Mouse (Mus musculus) ovary, postnatal 36 days (tissue): Measurements from ENCODE around the gene Azin2.

Experiments
- DNase-seq: peaks from one replicate; pipeline ENCODE4 v3.0.0; 2022; ENCODE audit warnings: low spot score, mixed read lengths

The Azin2 gene

DNA sequence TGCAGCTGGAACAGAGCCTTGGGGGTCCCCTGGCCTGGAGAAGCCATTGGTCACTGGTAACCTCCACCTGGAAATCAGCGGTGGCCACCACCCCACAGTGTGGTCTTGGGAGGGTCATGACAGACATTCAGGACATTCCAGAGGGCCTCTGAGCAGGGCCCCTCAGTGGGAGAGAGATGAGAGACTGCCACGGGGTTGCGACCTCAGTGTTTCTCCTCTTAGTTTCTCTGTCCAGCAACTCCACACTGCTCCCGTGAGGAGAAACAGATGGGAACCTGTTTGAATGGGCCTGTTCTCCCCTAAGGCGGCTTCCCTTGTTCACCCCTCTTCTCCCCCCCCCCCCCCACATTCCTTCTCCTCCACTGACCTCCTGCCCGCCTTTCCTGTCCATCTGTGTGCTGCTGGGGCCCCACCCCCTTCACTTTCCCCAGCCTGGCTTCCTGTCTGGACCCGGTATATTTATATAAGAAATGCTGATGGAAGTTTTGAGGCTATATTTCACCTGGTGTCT, 64.3 kb downstream of the Azin2 start:
- no peak for DNase-seq

DNA sequence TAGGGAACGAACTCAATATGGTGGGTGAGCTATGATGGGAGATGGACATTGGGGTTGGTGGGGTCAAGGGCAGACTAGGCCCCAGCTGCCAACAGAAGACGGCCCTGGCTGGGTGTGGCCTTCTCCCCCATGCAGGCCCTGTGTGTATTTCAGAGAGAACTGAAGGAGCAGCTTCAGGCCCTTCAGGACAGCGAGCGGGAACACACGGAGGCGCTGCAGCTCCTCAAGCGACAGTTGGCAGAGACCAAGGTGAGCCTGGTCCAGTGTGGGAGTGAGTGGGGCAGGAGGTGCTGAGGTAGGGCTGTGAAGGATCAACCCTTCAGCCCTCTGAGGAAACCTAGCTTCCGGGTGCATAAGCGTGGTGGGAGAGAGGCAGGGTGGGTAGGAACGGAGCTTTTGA, 65.6 kb downstream of the Azin2 start:
- DNase-seq, result no peak

DNA sequence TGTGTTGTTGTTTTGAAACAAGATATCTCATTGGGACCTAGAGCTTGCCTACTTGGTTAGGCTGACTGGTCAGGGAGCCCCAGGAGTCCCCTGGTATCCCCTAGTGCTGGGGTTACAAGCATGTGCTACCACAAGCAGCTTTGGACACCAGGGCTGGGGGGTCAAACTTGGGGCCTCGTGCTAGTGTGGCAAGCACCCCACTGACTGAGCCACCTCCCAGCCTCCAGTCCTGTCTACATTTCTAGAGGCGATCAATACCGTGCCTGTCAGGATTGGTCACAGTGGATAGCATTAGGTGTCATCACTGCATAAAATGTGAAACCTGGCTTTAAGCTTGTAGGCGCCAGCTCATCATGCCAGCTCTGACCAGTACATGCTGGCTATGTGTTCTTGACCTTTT, 66.4 kb downstream of the Azin2 start:
- DNase-seq, result no peak

DNA sequence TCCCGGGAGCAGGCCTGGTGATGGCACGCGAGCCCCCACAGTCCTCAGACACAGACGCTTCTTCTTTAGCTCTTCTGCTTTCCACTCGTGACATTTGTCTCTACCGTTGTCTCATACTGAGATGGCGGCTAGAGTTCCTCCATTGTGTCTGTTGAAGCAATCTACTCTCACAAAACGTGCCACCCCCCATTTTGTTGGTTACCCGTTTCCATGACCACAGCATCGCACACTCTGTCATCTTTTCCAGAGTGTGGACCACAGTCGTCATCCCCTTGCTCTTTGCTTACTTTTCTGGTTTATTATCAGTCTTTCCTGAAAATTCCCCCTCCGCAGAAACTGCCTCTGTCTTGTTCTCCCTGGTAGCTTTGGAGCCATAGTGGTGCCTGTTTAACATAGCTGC, 68.1 kb downstream of the Azin2 start:
- no peak for DNase-seq

DNA sequence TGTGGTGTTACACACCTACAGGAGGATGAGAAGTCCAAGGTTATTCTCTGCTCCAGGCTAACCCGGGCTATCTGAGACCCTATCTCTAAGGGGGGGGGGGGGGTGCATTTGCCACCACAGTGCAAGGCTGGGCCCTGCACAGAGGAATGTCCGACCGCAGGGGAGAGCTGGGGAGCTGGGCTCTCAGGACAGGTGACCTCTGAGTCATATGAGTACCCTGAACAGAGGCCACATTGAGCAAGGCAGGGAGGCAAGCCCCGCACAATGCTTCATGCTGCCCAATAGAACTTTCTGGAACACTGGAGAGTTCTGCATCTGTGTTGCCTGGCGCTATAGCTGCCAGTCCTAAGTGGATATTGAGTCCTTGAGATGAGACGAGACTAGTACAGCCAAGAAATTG, 70.1 kb downstream of the Azin2 start:
- no peak for DNase-seq

DNA sequence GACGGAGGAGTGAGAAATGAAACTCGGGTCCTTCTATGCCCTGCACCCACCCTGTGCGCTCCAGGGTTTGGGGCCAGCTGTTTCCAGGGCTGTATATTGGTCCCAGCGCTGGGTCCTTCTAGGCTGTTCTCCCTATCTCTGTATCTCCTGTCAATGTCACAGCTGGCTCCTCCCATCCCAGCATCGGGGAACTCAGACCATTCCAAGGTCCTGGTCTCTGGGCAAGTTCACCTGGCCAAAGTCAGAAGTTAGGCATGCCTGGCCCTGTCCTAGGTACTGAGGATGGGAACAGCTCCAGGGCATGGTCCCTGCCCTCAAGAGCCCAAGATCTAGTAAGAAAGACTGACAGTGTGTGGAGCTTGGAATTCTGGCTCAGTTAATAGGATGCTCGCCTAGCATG, 70.5 kb downstream of the Azin2 start:
- DNase-seq, result no peak

DNA sequence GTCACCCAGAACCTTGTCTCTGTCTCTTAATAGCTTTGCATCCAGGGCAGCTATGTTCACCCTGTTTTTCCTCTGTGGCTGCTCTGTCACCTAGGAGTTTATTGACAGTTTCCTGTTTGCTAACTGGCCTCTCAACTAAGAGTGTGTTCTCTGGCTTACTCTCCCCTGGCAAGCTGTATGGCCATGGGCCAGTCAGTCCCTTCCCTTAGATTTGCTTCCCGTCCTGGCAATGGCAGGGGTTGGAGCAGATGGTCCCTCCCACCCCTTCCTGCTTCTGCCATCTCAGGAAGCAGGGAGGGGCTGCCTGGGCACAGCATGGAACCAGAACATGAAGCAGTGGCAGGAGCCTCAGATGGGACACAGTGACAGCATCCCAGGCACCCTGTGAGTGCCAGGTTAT, 71.1 kb downstream of the Azin2 start:
- DNase-seq, result no peak

DNA sequence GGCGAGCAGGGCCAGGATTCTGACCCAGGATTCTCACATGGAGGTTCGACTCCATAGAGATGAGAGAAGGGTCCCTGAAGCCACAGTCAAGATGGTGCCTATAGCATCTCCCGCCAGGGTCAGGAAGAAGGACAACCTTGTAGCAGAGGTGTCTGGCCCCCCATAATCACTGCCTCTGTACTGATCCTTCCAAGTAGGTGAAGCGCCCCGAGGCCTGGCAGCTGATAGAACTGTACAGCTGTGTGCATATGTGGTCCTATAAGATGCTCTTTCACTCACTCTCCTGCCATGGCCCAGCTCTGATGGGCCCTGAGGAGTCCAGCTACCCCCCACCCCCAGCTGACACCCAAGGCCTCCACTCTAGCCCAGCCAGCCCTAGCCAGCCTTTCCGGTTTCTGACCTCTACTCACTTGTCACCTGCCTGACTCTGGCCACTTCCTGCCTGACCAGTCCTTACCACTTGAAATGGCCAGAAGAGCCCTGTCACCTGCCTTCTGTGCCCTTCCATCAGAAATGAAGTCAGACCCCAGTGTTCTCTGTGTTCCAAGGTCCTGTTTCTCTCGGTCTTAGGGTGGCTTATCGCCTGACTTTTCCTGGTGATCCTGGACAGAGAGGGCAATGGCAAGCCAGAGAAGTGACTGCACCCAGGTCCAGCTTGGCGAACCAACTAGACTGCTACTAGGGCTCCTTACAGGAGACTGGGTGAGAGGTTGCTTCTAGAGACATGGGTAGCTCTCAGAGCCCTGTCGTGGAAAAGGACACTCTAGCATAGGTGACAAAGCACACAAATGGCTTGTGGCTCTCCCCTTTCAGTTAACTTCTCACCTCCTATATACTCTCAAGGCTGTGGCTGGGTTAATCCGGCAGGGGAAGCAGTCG, 72.3 kb downstream of the Azin2 start:
- DNase-seq, result no peak

DNA sequence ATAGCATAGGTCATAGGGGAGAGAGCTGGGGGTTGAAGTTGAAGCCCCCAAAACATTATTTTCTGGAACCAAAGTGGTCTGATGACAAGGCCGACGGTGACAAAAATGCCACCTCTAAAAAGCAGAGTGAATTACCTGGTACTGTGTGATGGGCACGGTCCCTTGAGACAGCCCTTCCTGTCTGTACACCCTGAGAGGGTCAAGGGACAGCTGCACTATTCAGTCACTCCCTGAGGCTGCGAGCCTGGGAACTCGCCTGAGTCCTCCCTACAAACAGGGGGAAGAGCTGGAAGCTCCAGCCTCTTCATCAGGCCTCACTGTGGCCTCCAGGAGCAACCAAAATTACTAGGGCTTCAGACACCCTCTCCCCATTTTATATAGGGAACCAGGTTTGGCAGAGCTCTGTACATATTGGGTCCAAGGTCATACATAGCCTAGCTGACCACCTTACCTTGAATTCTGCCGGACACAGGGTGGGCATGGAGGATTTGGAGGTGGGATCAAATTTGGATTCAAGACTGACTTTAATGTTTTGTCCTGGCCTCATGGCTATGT, 73.7 kb downstream of the Azin2 start:
- DNase-seq, result no peak

DNA sequence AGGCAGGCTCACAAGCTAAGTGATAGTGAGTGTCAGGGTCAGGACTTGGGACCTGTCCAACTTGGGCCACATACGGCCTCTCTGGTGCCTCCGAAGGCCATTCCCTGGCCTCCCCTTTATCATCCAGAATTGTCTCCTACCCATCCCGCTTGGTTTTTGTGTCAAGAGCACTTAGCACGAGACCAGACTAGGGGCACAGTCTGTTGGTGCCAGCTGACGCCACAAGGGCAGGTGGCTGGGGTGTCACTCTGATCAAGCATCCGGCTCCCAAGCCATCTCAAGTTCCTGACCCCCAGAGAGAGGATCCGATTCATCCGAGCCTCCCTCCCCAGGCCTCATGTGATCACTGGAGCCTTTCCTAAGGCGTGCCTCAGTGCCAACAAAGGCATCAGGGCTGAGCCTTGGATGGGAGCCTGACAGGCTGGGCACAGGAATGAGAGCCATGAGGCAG, 74.6 kb downstream of the Azin2 start:
- DNase-seq, result peak; percentile 46

DNA sequence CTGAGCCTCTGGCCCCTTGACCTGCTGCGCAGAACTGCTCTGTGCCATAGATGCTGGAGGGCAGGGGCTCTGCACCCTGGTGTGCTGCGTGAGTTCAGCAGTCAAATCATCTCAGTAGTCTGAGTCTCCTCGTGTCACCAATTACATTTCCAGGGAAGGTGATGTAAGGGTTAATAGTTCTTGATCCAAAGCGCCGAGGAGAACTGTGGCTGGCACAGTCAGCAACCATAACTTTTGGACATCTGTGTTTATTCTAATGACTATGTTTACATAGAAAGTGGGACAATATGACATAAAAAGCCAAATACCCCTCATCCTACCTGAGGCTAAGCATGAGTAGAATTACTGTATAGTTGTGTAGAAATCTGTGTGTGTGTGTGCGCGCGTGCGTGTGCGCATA, 75.2 kb downstream of the Azin2 start:
- DNase-seq, result no peak

DNA sequence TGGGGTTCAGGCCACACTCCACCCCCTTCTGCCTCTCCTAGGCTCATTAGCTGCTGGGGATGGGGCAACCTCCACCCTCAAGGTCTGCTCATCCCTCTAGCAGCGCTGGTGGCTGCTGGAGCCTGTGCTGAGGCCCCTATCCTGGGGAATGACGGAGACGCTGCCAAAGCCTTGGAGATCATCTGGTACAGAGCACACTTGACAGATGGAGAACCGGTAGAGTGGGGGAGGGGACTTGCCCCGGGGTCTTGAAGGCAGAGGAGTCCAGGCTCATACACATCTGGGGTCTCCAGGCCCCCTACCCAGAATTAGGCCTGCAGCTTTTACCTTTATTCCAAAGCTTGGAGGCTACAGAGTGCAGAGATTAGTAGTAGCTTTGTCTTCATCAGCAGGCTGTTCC, 75.7 kb downstream of the Azin2 start:
- no peak for DNase-seq

DNA sequence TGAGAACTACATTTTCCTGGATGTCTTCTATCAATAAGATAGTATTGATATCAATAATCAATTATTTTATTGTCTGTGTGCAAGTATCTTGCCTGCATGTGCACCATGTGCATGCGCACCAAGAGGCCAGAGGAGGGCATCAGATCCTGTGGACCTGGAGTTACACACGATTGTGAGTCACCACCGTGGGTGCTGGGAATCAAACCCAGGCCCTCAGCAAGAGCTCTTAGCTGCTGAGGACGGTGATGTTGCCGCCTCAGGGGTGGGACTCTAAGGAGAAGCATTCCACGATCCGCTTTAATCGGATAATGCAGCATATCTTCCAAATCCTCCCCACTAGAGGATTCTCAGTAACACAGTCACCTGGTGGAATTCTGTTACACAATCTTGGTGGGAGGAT, 76.7 kb downstream of the Azin2 start:
- no peak for DNase-seq

DNA sequence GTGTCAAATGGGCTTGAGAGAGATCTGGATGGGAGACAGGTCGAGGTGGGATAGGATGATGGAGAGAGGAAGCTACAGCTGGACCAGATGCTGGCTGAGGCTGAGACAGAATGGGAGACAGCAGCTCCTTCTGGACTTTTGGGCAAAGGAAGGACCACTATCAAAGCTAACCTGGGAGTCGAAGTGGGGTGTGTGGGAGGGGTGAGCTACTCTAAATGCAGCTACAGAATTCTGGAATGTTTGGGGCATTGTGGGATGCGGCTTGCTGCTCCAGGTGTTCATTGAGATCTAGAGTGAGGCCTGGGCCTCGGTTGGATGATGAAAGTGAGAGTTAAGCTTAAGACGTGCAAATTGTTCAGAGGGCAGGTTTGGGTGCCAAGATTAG, 77.5 kb downstream of the Azin2 start:
- no peak for DNase-seq

DNA sequence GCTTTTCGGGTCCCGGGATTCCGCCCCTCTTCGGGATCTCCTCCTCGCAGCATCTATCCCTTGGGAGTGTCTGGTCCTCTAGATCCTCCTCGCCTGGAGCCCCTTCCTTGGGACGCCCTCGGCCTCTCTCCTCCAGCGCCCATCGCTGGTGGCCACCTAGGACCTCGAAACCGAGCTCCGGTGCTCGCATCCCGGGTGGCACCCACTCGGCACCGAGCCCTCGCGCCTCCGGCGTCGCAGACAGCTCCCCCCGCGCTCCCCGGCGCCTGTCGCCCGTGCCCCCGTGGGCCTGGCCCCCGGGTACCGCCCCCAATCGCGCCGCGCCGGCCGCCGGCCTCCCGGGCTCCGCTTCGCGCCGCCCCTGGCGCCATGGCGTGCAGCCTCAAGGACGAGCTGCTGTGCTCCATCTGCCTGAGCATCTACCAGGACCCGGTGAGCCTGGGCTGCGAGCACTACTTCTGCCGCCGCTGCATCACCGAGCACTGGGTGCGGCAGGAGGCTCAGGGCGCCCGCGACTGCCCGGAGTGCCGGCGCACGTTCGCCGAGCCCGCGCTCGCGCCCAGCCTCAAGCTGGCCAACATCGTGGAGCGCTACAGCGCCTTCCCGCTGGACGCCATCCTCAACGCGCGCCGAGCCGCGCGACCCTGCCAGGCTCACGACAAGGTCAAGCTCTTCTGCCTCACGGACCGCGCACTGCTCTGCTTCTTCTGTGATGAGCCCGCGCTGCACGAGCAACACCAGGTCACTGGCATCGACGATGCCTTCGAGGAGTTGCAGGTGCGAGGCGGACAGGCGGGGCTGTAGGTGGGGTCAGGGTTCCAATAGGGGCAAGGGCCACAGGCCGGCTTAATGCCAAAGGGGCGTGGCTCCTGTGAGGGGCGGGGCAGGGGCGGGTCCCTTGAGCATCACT, 78.2 kb downstream of the Azin2 start:
- DNase-seq, result peak; percentile 73

DNA sequence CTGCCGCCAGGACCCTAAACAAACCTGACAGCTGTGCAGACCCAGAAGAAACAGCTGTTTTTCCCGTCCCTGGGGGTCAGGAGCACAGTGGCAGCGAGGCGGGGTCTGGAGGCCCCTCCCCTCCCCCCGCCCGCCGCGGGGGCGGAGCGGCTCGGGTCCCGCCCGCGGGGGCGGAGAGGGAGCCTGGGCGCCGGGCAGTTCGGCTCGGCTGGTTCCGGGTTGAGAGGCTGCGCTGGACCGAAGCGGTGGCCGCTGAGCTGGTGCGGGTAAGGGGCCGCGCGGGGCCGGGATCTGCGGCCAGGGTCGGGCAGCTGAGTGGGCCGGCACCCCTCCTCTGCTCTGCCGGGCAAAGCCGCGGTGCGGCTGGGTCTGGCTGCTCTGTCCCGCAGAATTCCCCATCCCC, 78.9 kb downstream of the Azin2 start, which contains the start of gene Trim62:
Gene Trim62, plus strand, starts transcription at position 202 of the 403 bp plus-strand sequence.
- peak; percentile 86 for DNase-seq
